Mouse (Mus musculus): ENCODE data around the gene Gpc6.

The Gpc6 gene

GRCm38 (mm10) chr14:116947939-116948591 lies 22.9 kb downstream of the Gpc6 start:
- no peak for DNase-seq (ENCODE audit: extremely low spot score)

- DNase-seq (ENCODE audit: extremely low spot score) = no peak
Observed at GRCm38 (mm10) chr14:116957154-116957553, 32.0 kb downstream of the Gpc6 start.

GRCm38 (mm10) chr14:116964837-116965236 lies 39.7 kb downstream of the Gpc6 start:
- no peak for DNase-seq (ENCODE audit: extremely low spot score)

GRCm38 (mm10) chr14:116974708-116975107 lies 49.6 kb downstream of the Gpc6 start:
- no peak for DNase-seq (ENCODE audit: extremely low spot score)

- DNase-seq (ENCODE audit: extremely low spot score) = no peak
Observed at GRCm38 (mm10) chr14:116975224-116975623, 50.1 kb downstream of the Gpc6 start.

- DNase-seq (ENCODE audit: extremely low spot score) = no peak
Observed at GRCm38 (mm10) chr14:116977259-116977658, 52.1 kb downstream of the Gpc6 start.

- DNase-seq (ENCODE audit: extremely low spot score) = no peak
Observed at GRCm38 (mm10) chr14:116979714-116980382, 54.7 kb downstream of the Gpc6 start.

GRCm38 (mm10) chr14:116981711-116982110 lies 56.6 kb downstream of the Gpc6 start:
- no peak for DNase-seq (ENCODE audit: extremely low spot score)

GRCm38 (mm10) chr14:116987341-116987740 lies 62.2 kb downstream of the Gpc6 start:
- DNase-seq (ENCODE audit: extremely low spot score) = no peak

- no peak for DNase-seq (ENCODE audit: extremely low spot score)
Observed at GRCm38 (mm10) chr14:117000376-117000775, 75.3 kb downstream of the Gpc6 start.

GRCm38 (mm10) chr14:117002313-117002712 lies 77.2 kb downstream of the Gpc6 start:
- no peak for DNase-seq (ENCODE audit: extremely low spot score)

GRCm38 (mm10) chr14:117008781-117009180 lies 83.7 kb downstream of the Gpc6 start:
- no peak for DNase-seq (ENCODE audit: extremely low spot score)

- no peak for DNase-seq (ENCODE audit: extremely low spot score)
Observed at GRCm38 (mm10) chr14:117012969-117013368, 87.9 kb downstream of the Gpc6 start.

- no peak for DNase-seq (ENCODE audit: extremely low spot score)
Observed at GRCm38 (mm10) chr14:117013554-117014117, 88.5 kb downstream of the Gpc6 start.

GRCm38 (mm10) chr14:117015333-117015922 lies 90.3 kb downstream of the Gpc6 start:
- no peak for DNase-seq (ENCODE audit: extremely low spot score)

- no peak for DNase-seq (ENCODE audit: extremely low spot score)
Observed at GRCm38 (mm10) chr14:117022180-117022799, 97.2 kb downstream of the Gpc6 start.

GRCm38 (mm10) chr14:117034146-117034545 lies 109.0 kb downstream of the Gpc6 start:
- DNase-seq (ENCODE audit: extremely low spot score) = no peak

GRCm38 (mm10) chr14:117041017-117041416 lies 115.9 kb downstream of the Gpc6 start:
- no peak for DNase-seq (ENCODE audit: extremely low spot score)

GRCm38 (mm10) chr14:117048951-117049350 lies 123.8 kb downstream of the Gpc6 start:
- DNase-seq (ENCODE audit: extremely low spot score) = no peak

- no peak for DNase-seq (ENCODE audit: extremely low spot score)
Observed at GRCm38 (mm10) chr14:117050877-117051276, 125.8 kb downstream of the Gpc6 start.

- DNase-seq (ENCODE audit: extremely low spot score) = no peak
Observed at GRCm38 (mm10) chr14:117053361-117053760, 128.2 kb downstream of the Gpc6 start.

GRCm38 (mm10) chr14:117055134-117055533 lies 130.0 kb downstream of the Gpc6 start:
- no peak for DNase-seq (ENCODE audit: extremely low spot score)

All from embryo, embryonic 9.5 days (tissue).